ENCODE assay signal across 15 mouse cellular contexts in genomic region chr6:58934144-58934543, GRCm38 (mm10). TPM values are rescaled to one million over a fixed set of nuclear protein-coding genes. Genes with fewer than 3 reads are reported as not detected.
DNase-seq lines count a peak whose midpoint lies in the region; ATAC-seq and TF ChIP-seq lines count a peak whose summit lies in the region.
"Had no signal": no experiment of that assay in that cellular context is flagged by ENCODE, and none has a peak within 500 bp of the region (broad histone marks: within the 10 kb centered on the region; RNA-seq: fewer than 3 reads in every experiment).

No protein-coding gene starts in this region.

- H3K4me3 ChIP-seq in left cerebral cortex, adult 2 months: no peak overlapping the region
- H3K4me3 ChIP-seq in forebrain, embryonic 16.5 days (replicated peaks; ENCODE audit: low read length): no peak overlapping the region
- no peak overlapping the region for H3K4me3 ChIP-seq in midbrain, embryonic 10.5 days
- H3K4me3 ChIP-seq in olfactory bulb, adult 2 months (ENCODE audit: insufficient read depth, low read depth, low read length): no peak overlapping the region
- H3K4me3 ChIP-seq: limb, embryonic 10.5 days; liver, embryonic 13.5 days had no signal

- intact Hi-C loops in left cerebral cortex, adult 2 months (cut with DNase I): loop anchor here (5.0 kb wide), 1 partner anchor 88 kb away; the partner anchor contains the start of gene Fam13a

- no peaks in the 10 kb centered on the region for H3K27me3 ChIP-seq in forebrain, embryonic 16.5 days (replicated peaks; ENCODE audit: control insufficient read depth, insufficient read depth, low read length)
- no peaks in the 10 kb centered on the region for H3K27me3 ChIP-seq in midbrain, embryonic 10.5 days (ENCODE audit: low read depth, poor library complexity, severe bottlenecking)
- H3K27me3 ChIP-seq: liver, embryonic 13.5 days; Patski had no signal

- H3K4me2 ChIP-seq in forebrain, embryonic 16.5 days (ENCODE audit: low read length): no peak overlapping the region
- H3K4me2 ChIP-seq: liver, embryonic 13.5 days had no signal

- DNase-seq in left cerebral cortex, adult 2 months (ENCODE audit: extremely low spot score in 1 of 2, low spot score in 2 of 2): no peak
- no peak for DNase-seq in left cerebral cortex, adult 18-20 months (ENCODE audit: low spot score in 2 of 2)
- no peak for DNase-seq in midbrain, embryonic 10.5 days (ENCODE audit: low spot score)
- DNase-seq in lung, adult 18-20 months: no peak
- no peak for DNase-seq in kidney, postnatal 25 days
- DNase-seq in left cerebral cortex, adult 11 months (ENCODE audit: low spot score): no peak
- DNase-seq: cerebellum, adult 8-10 months; embryo, embryonic 11 days; kidney, adult 2 months; liver, embryonic 13.5 days; lung, postnatal 14 days had no signal

- peak; percentile 27 for ATAC-seq in forebrain, embryonic 16.5 days
- ATAC-seq: Patski had no signal

- 16% methylated on average over 4 of the region's 4 CpGs for WGBS in forebrain, embryonic 16.5 days
- WGBS in midbrain, embryonic 10.5 days: 69% methylated on average over 4 of the region's 4 CpGs
- 22% methylated on average over 4 of the region's 4 CpGs for WGBS in olfactory bulb, adult 2 months

- H3K9me3 ChIP-seq in forebrain, embryonic 16.5 days (ENCODE audit: control insufficient read depth, low read length): no peaks in the 10 kb centered on the region
- no peaks in the 10 kb centered on the region for H3K9me3 ChIP-seq in midbrain, embryonic 10.5 days (replicated peaks)
- H3K9me3 ChIP-seq: limb, embryonic 10.5 days; liver, embryonic 13.5 days had no signal

- no peak for TF ChIP-seq POLR2A in olfactory bulb, adult 2 months (IDR thresholded peaks at IDR 0.05; ENCODE audit: insufficient read depth, low read depth, low read length)

- no peak for TF ChIP-seq CTCF in left cerebral cortex, adult 2 months (IDR thresholded peaks at IDR 0.05)
- no peak for TF ChIP-seq CTCF in olfactory bulb, adult 2 months (IDR thresholded peaks at IDR 0.05; ENCODE audit: insufficient read depth, low read depth, low read length)

- H3K27ac ChIP-seq in left cerebral cortex, adult 2 months: peak overlapping the region; percentile 88
- H3K27ac ChIP-seq in forebrain, embryonic 16.5 days (ENCODE audit: low read length): peak overlapping the region; percentile 62
- peak overlapping the region; percentile 58; the same call in 1 of the 2 replicates for H3K27ac ChIP-seq in midbrain, embryonic 10.5 days (replicated peaks)
- peak overlapping the region; percentile 84 for H3K27ac ChIP-seq in olfactory bulb, adult 2 months (ENCODE audit: insufficient read depth, low read depth, low read length)
- H3K27ac ChIP-seq: limb, embryonic 10.5 days; liver, embryonic 13.5 days had no signal

- no peaks in the 10 kb centered on the region for H3K36me3 ChIP-seq in forebrain, embryonic 16.5 days (ENCODE audit: control insufficient read depth, insufficient read depth)
- H3K36me3 ChIP-seq in midbrain, embryonic 10.5 days: no peaks in the 10 kb centered on the region
- H3K36me3 ChIP-seq: limb, embryonic 10.5 days; liver, embryonic 13.5 days had no signal

- peaks cover 31% of the 10 kb centered on the region for H3K4me1 ChIP-seq in forebrain, embryonic 16.5 days (replicated peaks; ENCODE audit: control insufficient read depth, insufficient read depth, low read length)
- peaks cover 38% of the 10 kb centered on the region for H3K4me1 ChIP-seq in midbrain, embryonic 10.5 days
- peaks cover 7% of the 10 kb centered on the region for H3K4me1 ChIP-seq in olfactory bulb, adult 2 months (ENCODE audit: control insufficient read depth, insufficient read depth, low read length)
- H3K4me1 ChIP-seq: liver, embryonic 13.5 days had no signal

- H3K9ac ChIP-seq in forebrain, embryonic 16.5 days (replicated peaks; ENCODE audit: low read depth, low read length): no peak overlapping the region
- H3K9ac ChIP-seq: liver, embryonic 13.5 days had no signal

RNA-seq across cellular contexts. Expression of gene Nap1l5, which starts 27.3 kb away (rescaled TPM):
- 100 to 1,000 TPM; 337 to 344 TPM for total RNA-seq in left cerebral cortex, adult 2 months (2021)
- 100 to 1,000 TPM; 351 to 372 TPM for total RNA-seq in left cerebral cortex, adult 18-20 months (2021)
- 82.8 and 111 TPM in 2 replicates for polyA plus RNA-seq in forebrain, embryonic 16.5 days (2015; fragmentation: Nextera tagmentation; extraction: Ambion mirVana)
- 10.8 and 17.0 TPM in 2 replicates for polyA plus RNA-seq in midbrain, embryonic 10.5 days (2016; fragmentation: Nextera tagmentation; extraction: Ambion mirVana)
- not detected in 2 replicates for polyA plus RNA-seq in olfactory bulb, adult 2 months (2012; ENCODE audit: insufficient read depth, insufficient read length, low replicate concordance, missing spikeins)
- polyA plus RNA-seq: Patski had no signal
